Mouse (Mus musculus) heart, adult 2 months (tissue): ENCODE measurements around the gene Acad12. TPM values are rescaled to one million over a fixed set of nuclear protein-coding genes. Genes with fewer than 3 reads are reported as not detected.

ENCODE experiments used
- DNase-seq, 2 experiments: peaks; one replicate each; pipeline ENCODE4 v3.0.0; 2021
- H3K27ac ChIP-seq: fragments of 200-600 bp; 2 replicates; pipeline ENCODE4 v1.8.1; 2022
- H3K27me3 ChIP-seq: fragments of 200-500 bp; 2 replicates; pipeline ENCODE4 v1.6.1; 2012; ENCODE audit warnings: mild to moderate bottlenecking, low read length, inconsistent platforms, mixed read lengths; ENCODE audit not compliant: control insufficient read depth, insufficient read depth
- H3K36me3 ChIP-seq: fragments of 200-500 bp; 2 replicates; pipeline ENCODE4 v1.6.1; 2012; ENCODE audit warnings: low read length, inconsistent platforms; ENCODE audit not compliant: control insufficient read depth, insufficient read depth
- H3K4me1 ChIP-seq: fragments of 200-500 bp; 2 replicates; pipeline ENCODE4 v1.6.1; 2011; ENCODE audit warnings: low read length; ENCODE audit not compliant: control insufficient read depth, insufficient read depth
- H3K4me3 ChIP-seq: fragments of 200-600 bp; 2 replicates; pipeline ENCODE4 v1.8.1; 2022
- H3K79me2 ChIP-seq: fragments of 200-500 bp; replicated peaks from 2 replicates; pipeline ENCODE4 v1.6.1; 2012; ENCODE audit warnings: mild to moderate bottlenecking, inconsistent platforms, low read length, moderate library complexity, mixed read lengths; ENCODE audit not compliant: control insufficient read depth, insufficient read depth
- H3K9ac ChIP-seq: fragments of 200-500 bp; 2 replicates; pipeline ENCODE4 v1.6.1; 2012; ENCODE audit warnings: low read depth, mild to moderate bottlenecking, control low read depth, inconsistent platforms, low read length, mixed read lengths
- CTCF ChIP-seq: fragments of 200-600 bp; IDR thresholded peaks from 2 replicates; pipeline ENCODE4 v1.8.1; 2022; ENCODE audit warnings: antibody characterized with exemption, mild to moderate bottlenecking, moderate library complexity
- EP300 ChIP-seq: fragments of 200-500 bp; IDR thresholded peaks from 2 replicates; pipeline ENCODE4 v1.6.1; 2011; ENCODE audit warnings: low read depth, low read length, control low read depth; ENCODE audit not compliant: insufficient read depth
- POLR2A ChIP-seq: fragments of 200-500 bp; IDR thresholded peaks from 2 replicates; pipeline ENCODE4 v1.6.1; 2011; ENCODE audit warnings: mild to moderate bottlenecking, low read depth, low read length, control low read depth; ENCODE audit not compliant: insufficient read depth
- WGBS: fragments of 180-500 bp; shearing (Covaris S2); methylation state at CpG from one replicate; pipeline ENCODE4 v1.1.7; 2018; 5-methylcytosine and 5-hydroxymethylcytosine counted together
- intact Hi-C: fragments of 180-260 bp; cut with DNase I; formaldehyde crosslinking; loops from one replicate; pipeline ENCODE4 v1.15.1; 2025
- long read RNA-seq: library from polyadenylated mRNA; stranded (forward); transcript quantifications from one replicate; pipeline ENCODE4 v2.0.0, GENCODE M21; 2021
- polyA plus RNA-seq: library from polyadenylated mRNA; depleted of rRNA; stranded (reverse); fragments of >200 nt; gene quantifications from 2 replicates; pipeline ENCODE4 v1.2.3, GENCODE M21; 2012; rRNA removed
- total RNA-seq, 2 experiments: library from RNA; stranded (reverse); gene quantifications; 2 replicates each; pipeline ENCODE4 v1.2.3; 2021

The Acad12 gene
- total RNA-seq: 10 to 100 TPM; 68.2 to 80.2 TPM
- 85.7 and 125 TPM in 2 replicates for polyA plus RNA-seq
- long read RNA-seq, transcript Acad12-201 (11 exons, 3,881 nt): major isoform, 40 of 168 reads
- long read RNA-seq, partial matches to known transcripts: 4 of 168 reads
- long read RNA-seq, other reads (novel, unspliced or antisense): 124 of 168 reads

GRCm38 (mm10) chr5:121618592-121619513, at the start of gene Acad12:
TSS of gene Acad12 (minus strand) at chr5:121618938.
- Histone ChIP-seq H3K79me2 (no peaks in the 10 kb centered on the region), H3K9ac (peak within 1 kb of the TSS; percentile 94), H3K27ac (peak within 1 kb of the TSS; percentile 95), H3K36me3 (no peaks in the 10 kb centered on the region), H3K27me3 (no peaks in the 10 kb centered on the region), H3K4me1 (0 out of 2 replicates have a peak, but pooled peaks cover 1% of the 10 kb centered on the region), H3K4me3 (peak within 1 kb of the TSS; percentile 84)
- intact Hi-C loops: no loop called here
- peak; percentile 89 to 91 for DNase-seq
- TF ChIP-seq POLR2A (peak; percentile 97), CTCF (peak; percentile 34), EP300 (no peak)
- under 1% methylated on average over 45 of the region's 58 CpGs for WGBS

GRCm38 (mm10) chr5:121668411-121668810, 49.7 kb upstream of the Acad12 start:
- no peak for DNase-seq
- intact Hi-C loops: no loop called here

GRCm38 (mm10) chr5:121667067-121667466, 48.3 kb upstream of the Acad12 start:
- H3K27ac ChIP-seq: no peak overlapping the region
- no peaks in the 10 kb centered on the region; the same call in 1 of the 2 replicates for H3K36me3 ChIP-seq
- TF ChIP-seq EP300 (no peak), POLR2A (no peak), CTCF (no peak)
- DNase-seq: no peak
- H3K4me1 ChIP-seq: no peaks in the 10 kb centered on the region
- no peak overlapping the region for H3K4me3 ChIP-seq
- intact Hi-C loops: no loop called here
- WGBS: 87% methylated on average over 4 of the region's 4 CpGs
- no peaks in the 10 kb centered on the region for H3K79me2 ChIP-seq
- H3K9ac ChIP-seq: no peak overlapping the region
- no peaks in the 10 kb centered on the region for H3K27me3 ChIP-seq

More at GRCm38 (mm10) chr5:121668411-121668810, 49.7 kb upstream of the Acad12 start:
- no peaks in the 10 kb centered on the region for H3K36me3 ChIP-seq
- H3K4me1 ChIP-seq: no peaks in the 10 kb centered on the region
- no peak overlapping the region for H3K27ac ChIP-seq
- H3K79me2 ChIP-seq: no peaks in the 10 kb centered on the region
- H3K27me3 ChIP-seq: no peaks in the 10 kb centered on the region
- no peak overlapping the region for H3K4me3 ChIP-seq
- WGBS: 74% methylated on average over 6 of the region's 6 CpGs
- no peak overlapping the region for H3K9ac ChIP-seq
- no peak for TF ChIP-seq CTCF
- TF ChIP-seq POLR2A: no peak
- TF ChIP-seq EP300: no peak

- no peak overlapping the region for H3K27ac ChIP-seq
- intact Hi-C loops: no loop called here
- WGBS: 95% methylated on average over 9 of the region's 9 CpGs
Observed at GRCm38 (mm10) chr5:121664971-121665370, 46.2 kb upstream of the Acad12 start.

GRCm38 (mm10) chr5:121664078-121664477, 45.3 kb upstream of the Acad12 start:
- intact Hi-C loops: no loop called here
- Histone ChIP-seq H3K4me3 (no peak overlapping the region), H3K27ac (no peak overlapping the region), H3K36me3 (no peaks in the 10 kb centered on the region; the same call in 1 of the 2 replicates), H3K27me3 (no peaks in the 10 kb centered on the region), H3K79me2 (peaks cover 5% of the 10 kb centered on the region), H3K4me1 (peaks cover 3% of the 10 kb centered on the region), H3K9ac (no peak overlapping the region)
- no peak for DNase-seq
- TF ChIP-seq EP300 (no peak), POLR2A (no peak), CTCF (no peak)
- 84% methylated on average over 6 of the region's 6 CpGs for WGBS

More at GRCm38 (mm10) chr5:121664971-121665370, 46.2 kb upstream of the Acad12 start:
- H3K4me1 ChIP-seq: peaks cover 1% of the 10 kb centered on the region
- no peaks in the 10 kb centered on the region for H3K27me3 ChIP-seq
- H3K79me2 ChIP-seq: peaks cover 5% of the 10 kb centered on the region
- no peak for DNase-seq
- no peak overlapping the region for H3K9ac ChIP-seq
- H3K36me3 ChIP-seq: no peaks in the 10 kb centered on the region; the same call in 1 of the 2 replicates
- H3K4me3 ChIP-seq: no peak overlapping the region
- no peak for TF ChIP-seq EP300
- TF ChIP-seq POLR2A: no peak
- no peak for TF ChIP-seq CTCF

- WGBS: 89% methylated on average over 8 of the region's 8 CpGs
- H3K27ac ChIP-seq: no peak overlapping the region
Observed at GRCm38 (mm10) chr5:121663456-121663855, 44.7 kb upstream of the Acad12 start.

More at GRCm38 (mm10) chr5:121663456-121663855, 44.7 kb upstream of the Acad12 start:
- H3K4me3 ChIP-seq: no peak overlapping the region
- TF ChIP-seq POLR2A (no peak), CTCF (no peak), EP300 (no peak)
- no peaks in the 10 kb centered on the region; the same call in 1 of the 2 replicates for H3K36me3 ChIP-seq
- H3K27me3 ChIP-seq: no peaks in the 10 kb centered on the region
- DNase-seq: no peak
- H3K9ac ChIP-seq: no peak overlapping the region
- H3K79me2 ChIP-seq: peaks cover 5% of the 10 kb centered on the region
- intact Hi-C loops: no loop called here
- peaks cover 3% of the 10 kb centered on the region for H3K4me1 ChIP-seq
